Mouse (Mus musculus) liver, adult 2 months (tissue): ENCODE measurements around the gene Uhrf1. TPM values are rescaled to one million over a fixed set of nuclear protein-coding genes. Genes with fewer than 3 reads are reported as not detected.
"Not testable (repeated sequence)": the region's sequence is repeated elsewhere in the genome, so short reads cannot be mapped to it uniquely, and the experiment has no call there.

Experiments
- DNase-seq: peaks from one replicate; pipeline ENCODE4 v3.0.0-alpha.2; 2011; ENCODE audit warnings: low read depth, low spot score; ENCODE audit errors: extremely low read depth
- H3K27ac ChIP-seq: fragments of 200-500 bp; replicated peaks from 2 replicates; pipeline ENCODE4 v1.5.1; 2012; ENCODE audit warnings: low read depth, mild to moderate bottlenecking, control low read depth, inconsistent platforms, low read length; ENCODE audit not compliant: insufficient read depth
- H3K27me3 ChIP-seq: fragments of 200-500 bp; 2 replicates; pipeline ENCODE4 v1.6.1; 2012; ENCODE audit warnings: mild to moderate bottlenecking, moderate library complexity, low read length, inconsistent platforms; ENCODE audit not compliant: control insufficient read depth, insufficient read depth
- H3K36me3 ChIP-seq: fragments of 200-500 bp; 2 replicates; pipeline ENCODE4 v1.6.1; 2012; ENCODE audit warnings: low read length, inconsistent platforms; ENCODE audit not compliant: control insufficient read depth, insufficient read depth
- H3K4me1 ChIP-seq: fragments of 200-500 bp; 2 replicates; pipeline ENCODE4 v1.6.1; 2011; ENCODE audit warnings: low read length; ENCODE audit not compliant: control insufficient read depth, insufficient read depth
- H3K4me3 ChIP-seq: fragments of 200-500 bp; 2 replicates; pipeline ENCODE4 v1.5.1; 2011; ENCODE audit warnings: low read depth, mild to moderate bottlenecking, control low read depth, low read length, moderate library complexity; ENCODE audit not compliant: insufficient read depth
- H3K79me2 ChIP-seq: fragments of 200-500 bp; 2 replicates; pipeline ENCODE4 v1.6.1; 2012; ENCODE audit warnings: inconsistent platforms, mild to moderate bottlenecking, low read length, moderate library complexity; ENCODE audit not compliant: control insufficient read depth, insufficient read depth
- H3K9ac ChIP-seq: fragments of 200-500 bp; 2 replicates; pipeline ENCODE4 v1.6.1; 2012; ENCODE audit warnings: low read depth, mild to moderate bottlenecking, control low read depth, inconsistent platforms, low read length
- CTCF ChIP-seq: fragments of 200-500 bp; IDR thresholded peaks from 2 replicates; pipeline ENCODE4 v1.5.1; 2011; ENCODE audit warnings: low read depth, low read length, control low read depth
- POLR2A ChIP-seq: fragments of 200-500 bp; IDR thresholded peaks from 2 replicates; pipeline ENCODE4 v1.6.1; 2011; ENCODE audit warnings: low read length, control low read depth; ENCODE audit not compliant: insufficient read depth; ENCODE audit errors: extremely low read depth
- WGBS: fragments of 180-500 bp; shearing (Covaris S2); methylation state at CpG from one replicate; pipeline ENCODE4 v1.1.7; 2018; 5-methylcytosine and 5-hydroxymethylcytosine counted together
- polyA plus RNA-seq: library from polyadenylated mRNA; depleted of rRNA; stranded (reverse); fragments of >200 nt; gene quantifications from 2 replicates; pipeline ENCODE4 v1.2.3, GENCODE M21; 2012
- total RNA-seq: library from RNA; depleted of rRNA; stranded (reverse); fragments of >200 nt; gene quantifications from 2 replicates; pipeline ENCODE4 v1.2.3, GENCODE M21; 2014

Uhrf1 gene
- total and polyA plus RNA-seq, 2 experiments: 0.22 to 0.92 TPM

DNA sequence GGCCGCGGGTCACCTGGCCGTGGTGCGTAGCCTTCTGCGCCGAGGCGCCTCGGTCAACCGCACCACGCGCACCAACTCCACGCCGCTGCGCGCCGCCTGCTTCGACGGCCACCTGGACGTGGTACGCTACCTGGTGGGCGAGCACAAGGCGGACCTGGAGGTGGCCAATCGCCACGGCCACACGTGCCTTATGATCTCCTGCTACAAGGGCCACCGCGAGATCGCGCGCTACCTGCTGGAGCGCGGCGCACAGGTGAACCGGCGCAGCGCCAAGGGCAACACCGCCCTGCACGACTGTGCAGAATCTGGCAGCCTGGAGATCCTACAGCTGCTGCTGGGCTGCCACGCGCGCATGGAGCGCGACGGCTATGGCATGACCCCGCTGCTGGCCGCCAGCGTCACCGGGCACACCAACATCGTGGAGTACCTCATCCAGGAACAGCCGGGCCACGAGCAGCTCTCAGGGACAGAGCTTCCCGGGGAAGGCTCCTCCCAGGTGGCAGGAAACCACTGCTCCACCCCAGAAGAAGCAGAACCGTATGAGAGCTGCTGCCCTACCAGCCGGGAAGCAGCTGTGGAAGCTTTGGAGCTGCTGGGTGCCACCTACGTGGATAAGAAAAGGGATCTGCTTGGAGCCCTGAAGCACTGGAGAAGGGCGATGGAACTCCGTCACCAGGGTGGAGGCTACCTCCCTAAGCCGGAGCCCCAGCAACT lies 45.8 kb upstream of the Uhrf1 start:
- peak overlapping the region; percentile 72 for H3K27ac ChIP-seq
- TF ChIP-seq POLR2A: no peak
- no peak for TF ChIP-seq CTCF
- peaks cover 17% of the 10 kb centered on the region for H3K36me3 ChIP-seq
- peak overlapping the region; percentile 87 for H3K9ac ChIP-seq
- H3K4me3 ChIP-seq: peak overlapping the region; percentile 94
- no peaks in the 10 kb centered on the region for H3K27me3 ChIP-seq
- peaks cover 32% of the 10 kb centered on the region for H3K79me2 ChIP-seq
- DNase-seq: no peak
- 6% methylated on average over 58 of the region's 58 CpGs for WGBS
- H3K4me1 ChIP-seq: peaks cover 29% of the 10 kb centered on the region

DNA sequence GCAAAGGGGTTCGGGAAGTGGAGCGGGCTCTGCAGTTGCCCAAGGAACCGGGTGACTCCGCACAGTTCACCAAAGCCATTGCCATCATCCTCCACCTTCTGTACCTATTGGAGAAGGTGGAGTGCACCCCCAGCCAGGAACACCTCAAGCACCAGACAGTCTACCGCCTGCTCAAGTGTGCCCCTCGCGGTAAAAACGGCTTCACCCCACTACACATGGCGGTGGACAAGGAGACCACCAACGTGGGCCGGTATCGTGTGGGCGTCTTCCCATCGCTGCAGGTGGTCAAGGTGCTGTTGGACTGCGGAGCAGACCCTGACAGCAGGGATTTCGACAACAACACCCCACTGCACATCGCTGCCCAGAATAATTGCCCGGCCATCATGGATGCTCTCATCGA lies 44.9 kb upstream of the Uhrf1 start:
- peaks cover 32% of the 10 kb centered on the region for H3K79me2 ChIP-seq
- H3K27ac ChIP-seq, H3K27me3 ChIP-seq, H3K4me3 ChIP-seq, H3K9ac ChIP-seq, DNase-seq: not testable (repeated sequence)
- 93% methylated on average over 19 of the region's 19 CpGs for WGBS
- H3K36me3 ChIP-seq: peaks cover 17% of the 10 kb centered on the region
- peaks cover 29% of the 10 kb centered on the region for H3K4me1 ChIP-seq

DNA sequence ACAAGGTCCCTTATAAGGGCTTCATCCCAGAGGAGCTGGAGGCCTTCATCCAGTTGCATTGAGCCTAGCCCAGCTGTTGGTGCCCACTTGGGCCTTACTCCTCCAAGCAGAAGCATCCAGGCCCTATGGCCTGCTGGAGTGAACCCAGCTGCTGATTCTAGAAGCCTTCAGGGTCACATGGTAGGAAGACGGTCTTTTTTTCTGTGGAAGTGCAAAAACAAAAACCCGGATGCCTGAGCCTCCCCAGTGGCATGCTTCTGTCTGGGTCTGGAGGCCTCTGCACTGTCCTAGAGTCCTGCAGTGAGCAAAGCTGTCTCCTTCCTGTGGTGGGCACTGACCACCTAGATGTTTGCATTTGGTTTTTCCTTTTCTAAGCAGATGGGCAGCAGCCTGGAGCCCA lies 44.3 kb upstream of the Uhrf1 start:
- not testable (repeated sequence) for H3K4me3 ChIP-seq, DNase-seq, H3K9ac ChIP-seq, H3K27me3 ChIP-seq, H3K27ac ChIP-seq
- H3K79me2 ChIP-seq: peaks cover 32% of the 10 kb centered on the region
- H3K36me3 ChIP-seq: peaks cover 17% of the 10 kb centered on the region
- H3K4me1 ChIP-seq: peaks cover 29% of the 10 kb centered on the region
- WGBS: 66% methylated on average over 2 of the region's 2 CpGs

DNA sequence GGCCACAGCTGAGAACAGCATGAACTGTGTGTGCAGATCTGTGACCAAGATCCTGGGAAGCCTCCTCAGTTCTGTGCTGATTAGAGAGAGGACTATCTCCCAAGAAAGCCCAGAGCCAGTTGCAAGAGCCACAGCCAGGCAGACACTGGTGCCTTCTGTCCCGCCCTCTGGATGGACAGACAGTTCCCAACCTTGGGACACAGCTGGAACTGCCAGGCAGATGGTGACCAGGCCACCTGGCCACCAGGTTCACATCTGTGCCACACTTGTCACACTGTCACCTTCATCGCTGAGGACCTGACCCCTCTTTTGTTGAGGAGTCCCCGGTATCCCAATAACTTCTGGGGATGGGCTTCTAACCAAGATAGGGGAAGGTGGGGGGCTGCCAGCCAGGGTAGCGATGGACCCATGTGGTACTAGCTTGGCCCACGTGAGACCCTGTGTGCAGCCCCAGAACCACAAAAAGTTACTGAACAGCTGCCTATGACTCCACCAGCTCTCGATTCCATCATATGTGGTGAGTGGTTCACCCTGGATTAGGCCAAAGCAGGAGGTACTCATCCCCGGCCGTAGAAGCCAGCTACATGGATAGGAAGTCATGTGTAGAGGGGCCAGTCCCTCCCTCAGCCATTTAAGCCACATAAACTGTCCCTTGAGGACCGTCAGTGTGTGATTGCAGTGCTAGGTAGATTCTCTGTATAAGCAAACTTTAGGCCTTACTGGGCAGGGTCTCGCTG lies 43.7 kb upstream of the Uhrf1 start:
- no peak overlapping the region for H3K27ac ChIP-seq
- DNase-seq: no peak
- peaks cover 17% of the 10 kb centered on the region for H3K36me3 ChIP-seq
- H3K79me2 ChIP-seq: peaks cover 32% of the 10 kb centered on the region
- no peaks in the 10 kb centered on the region for H3K27me3 ChIP-seq
- H3K4me1 ChIP-seq: peaks cover 30% of the 10 kb centered on the region
- H3K9ac ChIP-seq: peak overlapping the region; percentile 3; the same call in 1 of the 2 replicates
- 83% methylated on average over 10 of the region's 10 CpGs for WGBS
- TF ChIP-seq POLR2A (no peak), CTCF (no peak)
- H3K4me3 ChIP-seq: no peak overlapping the region

DNA sequence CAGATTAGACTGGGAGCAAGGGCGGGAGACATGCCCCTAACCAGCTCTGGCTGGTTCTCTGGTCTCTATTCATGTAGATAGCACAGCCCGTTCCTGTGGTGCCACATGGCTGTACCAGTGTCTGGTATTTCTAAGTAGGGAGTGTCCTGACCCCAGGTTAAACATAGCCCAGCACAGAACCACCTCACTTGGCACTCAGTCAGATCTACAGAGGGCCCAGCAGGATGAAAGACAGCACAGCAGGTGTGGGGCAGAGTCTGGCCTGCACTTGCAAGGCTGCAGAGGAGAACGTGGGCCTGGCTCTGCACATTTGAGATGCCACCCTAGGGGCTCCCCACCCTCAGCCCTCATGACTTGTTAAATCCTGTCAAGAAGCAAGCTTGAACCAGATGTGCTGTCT lies 42.0 kb upstream of the Uhrf1 start:
- DNase-seq: no peak
- peaks cover 32% of the 10 kb centered on the region for H3K79me2 ChIP-seq
- H3K27ac ChIP-seq: no peak overlapping the region
- H3K27me3 ChIP-seq: no peaks in the 10 kb centered on the region
- no peak overlapping the region for H3K4me3 ChIP-seq
- H3K36me3 ChIP-seq: peaks cover 17% of the 10 kb centered on the region
- peaks cover 30% of the 10 kb centered on the region for H3K4me1 ChIP-seq
- no peak for TF ChIP-seq CTCF
- no peak for TF ChIP-seq POLR2A
- no peak overlapping the region for H3K9ac ChIP-seq
- WGBS: 55% methylated on average over 3 of the region's 3 CpGs

DNA sequence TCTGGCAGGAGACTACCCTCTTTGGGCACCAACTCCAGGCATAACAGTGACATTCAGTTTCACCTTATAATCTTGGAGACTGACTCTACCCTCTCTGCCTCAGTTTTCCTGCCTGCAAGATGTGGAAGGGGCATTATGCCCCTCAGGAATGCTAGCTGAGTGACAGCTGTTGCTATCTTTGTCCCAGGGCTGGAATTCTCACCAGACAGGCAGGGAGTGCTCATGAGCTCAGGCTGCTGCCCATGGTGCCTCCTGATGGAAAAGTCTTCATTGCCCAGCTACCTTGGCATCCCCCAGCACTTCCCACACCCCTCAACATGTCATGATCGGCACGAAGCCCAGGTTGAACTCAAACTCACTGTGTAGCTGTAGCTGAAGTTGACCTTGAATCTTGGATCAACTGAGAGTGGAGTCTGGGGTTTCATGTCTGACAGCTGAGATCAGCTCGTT lies 40.5 kb upstream of the Uhrf1 start:
- Histone ChIP-seq H3K27me3 (no peaks in the 10 kb centered on the region), H3K4me1 (peaks cover 30% of the 10 kb centered on the region), H3K9ac (no peak overlapping the region), H3K27ac (no peak overlapping the region), H3K36me3 (peaks cover 17% of the 10 kb centered on the region), H3K79me2 (peaks cover 25% of the 10 kb centered on the region), H3K4me3 (no peak overlapping the region)
- 32% methylated on average over 3 of the region's 3 CpGs for WGBS
- TF ChIP-seq POLR2A: no peak
- no peak for TF ChIP-seq CTCF
- no peak for DNase-seq
